Mouse (Mus musculus) layer of hippocampus, adult 8-10 months (tissue): ENCODE results near the gene Iqca. TPM values are rescaled to one million over a fixed set of nuclear protein-coding genes. Genes with fewer than 3 reads are reported as not detected.

ENCODE experiments used
- total RNA-seq, 4 experiments: library from RNA; stranded (reverse); gene quantifications; 2 replicates each; pipeline ENCODE4 v1.2.4; 2022

Gene Iqca
- total RNA-seq, 4 experiments from 2014 or later, result 1.2 to 1.9 (median 1.3) TPM

Other genes with a start within 250 kb of the Iqca start
- under 1 TPM in 1 of 4 experiments, not detected in 3; 0.20 TPM for gene Gbx2, start 222.2 kb downstream of the Iqca start, total RNA-seq
- 1 to 10 TPM; 2.5 to 2.8 (median 2.6) TPM for gene Asb18, start 138.7 kb downstream of the Iqca start, total RNA-seq
- 10 to 100 TPM; 11.4 to 13.7 (median 12.8) TPM for gene Ackr3, start 50.6 kb upstream of the Iqca start, total RNA-seq